Mouse (Mus musculus): ENCODE data around the gene Zfp488. TPM values are rescaled to one million over a fixed set of nuclear protein-coding genes. Genes with fewer than 3 reads are reported as not detected.

The Zfp488 gene
- total and polyA plus RNA-seq, 2 experiments from 2014 or later: 0.98 to 4.9 TPM

DNA sequence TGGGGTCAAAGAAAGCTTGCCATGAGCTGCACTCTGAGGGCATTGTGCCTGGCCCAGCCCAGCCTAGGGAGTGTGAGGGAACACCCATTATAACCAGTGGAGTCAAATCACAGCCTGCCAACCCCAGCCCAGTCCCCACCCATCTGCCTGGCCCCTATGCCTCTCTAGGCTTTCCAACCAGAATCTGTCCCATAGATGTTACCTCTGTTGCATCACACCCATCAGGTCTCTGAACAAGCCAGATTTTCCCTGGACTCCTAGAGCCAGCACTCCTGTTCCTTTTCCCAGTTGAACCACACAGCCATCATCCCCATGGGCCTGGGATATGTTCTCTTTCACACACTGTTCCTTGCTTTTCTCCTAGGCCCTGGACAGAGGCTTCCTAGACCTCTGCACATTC is 22.9 kb upstream of the Zfp488 start:
- no peak overlapping the region for H3K27ac ChIP-seq (ENCODE audit: low read depth, low read length)
- H3K4me3 ChIP-seq (ENCODE audit: low read depth, low read length): no peak overlapping the region
- TF ChIP-seq CTCF (IDR thresholded peaks at IDR 0.05): no peak
- DNase-seq (ENCODE audit: low spot score): no peak
- no peaks in the 10 kb centered on the region for H3K36me3 ChIP-seq (ENCODE audit: insufficient read depth, low read length)
- no peak overlapping the region for H3K4me2 ChIP-seq (ENCODE audit: low read depth, low read length, poor library complexity, severe bottlenecking)
- H3K9me3 ChIP-seq (ENCODE audit: low read length): no peaks in the 10 kb centered on the region
- no peak overlapping the region for H3K9ac ChIP-seq (replicated peaks; ENCODE audit: low read length, poor library complexity, severe bottlenecking)
- ATAC-seq (ENCODE audit: low FRiP score): no peak
- no peaks in the 10 kb centered on the region for H3K27me3 ChIP-seq (ENCODE audit: insufficient read depth, low read length)
- no peaks in the 10 kb centered on the region for H3K4me1 ChIP-seq (ENCODE audit: insufficient read depth, low read length)

DNA sequence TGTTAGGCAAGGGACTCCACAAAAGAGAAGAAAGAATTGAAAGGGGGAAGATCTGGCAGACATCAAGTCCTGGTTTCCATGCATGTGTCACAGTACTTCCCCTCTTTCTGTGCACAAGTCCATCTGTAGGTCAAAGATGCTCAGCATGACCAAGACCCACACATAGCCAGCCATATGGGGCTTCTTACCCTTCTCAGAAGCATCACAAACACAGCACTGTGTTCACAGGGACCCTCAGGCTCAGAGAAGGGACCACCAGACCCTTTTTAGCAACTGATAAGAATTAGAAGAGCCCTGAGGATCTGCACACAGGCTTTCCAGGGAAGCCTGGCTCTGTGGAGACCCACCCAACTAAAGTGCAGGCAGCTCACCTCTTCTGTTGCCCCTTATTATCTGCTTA is 21.5 kb upstream of the Zfp488 start:
- H3K4me1 ChIP-seq (ENCODE audit: insufficient read depth, low read length): no peaks in the 10 kb centered on the region
- ATAC-seq (ENCODE audit: low FRiP score): no peak
- H3K9ac ChIP-seq (replicated peaks; ENCODE audit: low read length, poor library complexity, severe bottlenecking): no peak overlapping the region
- no peak for TF ChIP-seq CTCF (IDR thresholded peaks at IDR 0.05)
- no peak overlapping the region for H3K4me3 ChIP-seq (ENCODE audit: low read depth, low read length)
- no peaks in the 10 kb centered on the region for H3K9me3 ChIP-seq (ENCODE audit: low read length)
- no peaks in the 10 kb centered on the region for H3K27me3 ChIP-seq (ENCODE audit: insufficient read depth, low read length)
- H3K36me3 ChIP-seq (ENCODE audit: insufficient read depth, low read length): no peaks in the 10 kb centered on the region
- H3K4me2 ChIP-seq (ENCODE audit: low read depth, low read length, poor library complexity, severe bottlenecking): no peak overlapping the region
- no peak overlapping the region for H3K27ac ChIP-seq (ENCODE audit: low read depth, low read length)
- DNase-seq (ENCODE audit: low spot score): no peak

DNA sequence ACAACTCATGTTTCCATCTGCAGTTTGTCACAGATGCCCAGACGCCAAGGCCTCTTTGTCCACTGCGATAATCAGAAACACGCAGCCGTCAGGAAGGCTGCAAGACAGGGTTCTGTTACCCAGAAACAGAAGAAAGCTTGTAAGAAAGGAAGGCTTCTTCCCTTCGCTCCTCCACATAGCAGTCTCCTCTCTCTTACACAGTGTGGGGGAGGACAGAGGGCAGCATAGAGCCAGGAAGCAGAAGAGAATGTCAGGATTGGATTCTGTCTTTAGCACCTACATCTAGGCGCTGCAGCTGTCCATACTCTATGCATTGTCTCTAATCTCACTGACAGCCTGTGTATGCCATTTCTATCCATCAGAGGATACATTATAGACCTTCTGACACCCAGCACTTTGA is 18.9 kb upstream of the Zfp488 start:
- Histone ChIP-seq H3K9me3 (ENCODE audit: low read length) (no peaks in the 10 kb centered on the region), H3K4me2 (ENCODE audit: low read depth, low read length, poor library complexity, severe bottlenecking) (no peak overlapping the region), H3K9ac (replicated peaks; ENCODE audit: low read length, poor library complexity, severe bottlenecking) (no peak overlapping the region), H3K27me3 (ENCODE audit: insufficient read depth, low read length) (no peaks in the 10 kb centered on the region), H3K27ac (ENCODE audit: low read depth, low read length) (no peak overlapping the region), H3K36me3 (ENCODE audit: insufficient read depth, low read length) (no peaks in the 10 kb centered on the region), H3K4me3 (ENCODE audit: low read depth, low read length) (no peak overlapping the region), H3K4me1 (ENCODE audit: insufficient read depth, low read length) (no peaks in the 10 kb centered on the region)
- WGBS: 76% methylated on average over 6 of the region's 6 CpGs
- TF ChIP-seq CTCF (IDR thresholded peaks at IDR 0.05): peak; percentile 27; the same call in 1 of the 2 replicates
- no peak for ATAC-seq (ENCODE audit: low FRiP score)
- DNase-seq (ENCODE audit: low spot score): no peak

DNA sequence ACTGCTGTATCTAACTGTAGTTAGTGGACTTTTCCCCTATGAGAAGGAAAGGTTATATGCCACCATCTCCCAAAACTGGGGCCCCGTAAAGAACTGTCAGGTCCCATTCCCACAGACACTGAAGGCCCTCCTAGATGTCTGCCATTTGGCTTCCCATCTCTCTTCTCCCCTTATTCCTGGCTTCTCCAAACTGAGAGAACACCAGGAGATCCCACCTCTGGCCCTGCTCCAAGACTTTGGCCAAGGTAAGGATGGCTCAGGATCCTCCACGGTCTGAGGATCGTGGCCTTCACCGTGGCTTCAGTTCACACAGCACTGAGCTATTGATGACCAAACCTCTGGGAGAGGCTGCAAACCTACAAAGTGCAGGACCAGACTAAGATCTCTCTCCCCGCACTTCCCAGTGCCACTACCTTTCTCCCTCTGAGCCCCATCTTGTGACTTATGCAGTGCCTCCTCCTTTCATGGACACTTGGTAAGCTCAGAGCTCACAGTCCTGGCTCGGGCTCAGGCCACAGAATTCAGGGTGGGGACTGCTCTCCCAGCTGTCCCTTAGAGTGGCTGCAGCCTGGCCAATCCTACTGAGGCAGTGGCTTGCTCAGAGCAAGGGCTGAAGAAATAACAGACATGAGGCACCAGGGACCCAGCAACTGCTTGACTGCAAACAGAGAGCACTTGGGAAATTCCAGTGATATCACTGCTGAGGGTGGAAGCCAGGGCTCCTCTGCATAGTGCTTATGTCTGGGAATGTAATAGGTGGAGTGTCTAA is 15.1 kb upstream of the Zfp488 start:
- ATAC-seq (ENCODE audit: low FRiP score): no peak
- WGBS: 89% methylated on average over 6 of the region's 6 CpGs

DNA sequence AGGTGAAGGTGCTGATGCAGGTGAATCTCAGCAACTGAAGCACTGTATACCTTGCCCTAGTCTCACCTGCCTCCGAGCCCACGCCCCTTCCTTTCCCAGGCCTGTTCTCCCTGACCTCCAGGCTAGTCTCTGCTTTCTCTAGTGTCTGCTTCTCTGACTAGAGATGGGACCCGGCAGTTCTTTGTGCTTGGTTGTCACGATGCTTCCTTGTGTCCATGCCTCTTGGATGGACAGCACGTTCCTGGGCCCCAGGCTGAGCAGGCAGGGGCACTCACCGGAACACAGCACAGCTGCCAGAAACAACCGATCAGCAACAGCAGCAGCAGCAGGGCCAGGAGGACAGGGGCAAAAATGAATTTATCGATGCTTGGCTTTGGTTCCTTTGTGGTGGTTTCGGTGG is 14.5 kb upstream of the Zfp488 start:
- ATAC-seq (ENCODE audit: low FRiP score) (no peak), DNase-seq (ENCODE audit: low spot score) (no peak)
- Histone ChIP-seq H3K27ac (ENCODE audit: low read depth, low read length) (no peak overlapping the region), H3K4me3 (ENCODE audit: low read depth, low read length) (no peak overlapping the region), H3K4me1 (ENCODE audit: insufficient read depth, low read length) (no peaks in the 10 kb centered on the region), H3K9me3 (ENCODE audit: low read length) (no peaks in the 10 kb centered on the region), H3K9ac (replicated peaks; ENCODE audit: low read length, poor library complexity, severe bottlenecking) (no peak overlapping the region), H3K36me3 (ENCODE audit: insufficient read depth, low read length) (no peaks in the 10 kb centered on the region), H3K4me2 (ENCODE audit: low read depth, low read length, poor library complexity, severe bottlenecking) (no peak overlapping the region), H3K27me3 (ENCODE audit: insufficient read depth, low read length) (no peaks in the 10 kb centered on the region)
- no peak for TF ChIP-seq CTCF (IDR thresholded peaks at IDR 0.05)
- WGBS: 93% methylated on average over 9 of the region's 9 CpGs

More for the DNA sequence above, 15.1 kb upstream of the Zfp488 start:
- no peak overlapping the region for H3K27ac ChIP-seq (ENCODE audit: low read depth, low read length)
- H3K4me1 ChIP-seq (ENCODE audit: insufficient read depth, low read length): no peaks in the 10 kb centered on the region
- H3K4me3 ChIP-seq (ENCODE audit: low read depth, low read length): no peak overlapping the region
- no peak overlapping the region for H3K4me2 ChIP-seq (ENCODE audit: low read depth, low read length, poor library complexity, severe bottlenecking)
- no peak overlapping the region for H3K9ac ChIP-seq (replicated peaks; ENCODE audit: low read length, poor library complexity, severe bottlenecking)
- no peaks in the 10 kb centered on the region for H3K9me3 ChIP-seq (ENCODE audit: low read length)
- H3K36me3 ChIP-seq (ENCODE audit: insufficient read depth, low read length): no peaks in the 10 kb centered on the region
- no peaks in the 10 kb centered on the region for H3K27me3 ChIP-seq (ENCODE audit: insufficient read depth, low read length)
- TF ChIP-seq CTCF (IDR thresholded peaks at IDR 0.05): no peak
- DNase-seq (ENCODE audit: low spot score): no peak

DNA sequence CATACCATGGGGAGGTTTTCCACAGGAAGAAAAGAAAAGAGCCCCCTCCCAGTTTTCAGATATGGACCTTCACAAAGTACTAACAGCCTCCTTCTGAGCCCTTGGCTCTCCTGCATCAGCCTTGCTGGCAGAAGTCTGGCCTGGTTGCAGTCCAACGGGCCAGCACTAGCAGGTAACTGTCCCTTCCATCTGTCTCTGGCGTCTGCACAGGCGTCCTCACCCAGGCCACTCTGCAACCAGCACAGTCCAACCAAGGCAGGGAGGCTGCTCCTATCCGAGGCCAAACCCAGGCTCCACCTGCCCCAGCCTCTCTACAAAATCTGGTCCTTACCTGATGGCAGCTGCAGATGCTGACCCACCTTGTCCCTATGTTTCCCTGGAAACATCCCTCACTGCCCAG is 13.4 kb upstream of the Zfp488 start:
- DNase-seq (ENCODE audit: low spot score) (no peak), ATAC-seq (ENCODE audit: low FRiP score) (no peak)
- Histone ChIP-seq H3K9ac (replicated peaks; ENCODE audit: low read length, poor library complexity, severe bottlenecking) (no peak overlapping the region), H3K36me3 (ENCODE audit: insufficient read depth, low read length) (no peaks in the 10 kb centered on the region), H3K4me1 (ENCODE audit: insufficient read depth, low read length) (no peaks in the 10 kb centered on the region), H3K4me2 (ENCODE audit: low read depth, low read length, poor library complexity, severe bottlenecking) (no peak overlapping the region), H3K9me3 (ENCODE audit: low read length) (no peaks in the 10 kb centered on the region), H3K4me3 (ENCODE audit: low read depth, low read length) (no peak overlapping the region), H3K27me3 (ENCODE audit: insufficient read depth, low read length) (no peaks in the 10 kb centered on the region), H3K27ac (ENCODE audit: low read depth, low read length) (no peak overlapping the region)
- no peak for TF ChIP-seq CTCF (IDR thresholded peaks at IDR 0.05)
- 78% methylated on average over 4 of the region's 4 CpGs for WGBS

All from midbrain, postnatal 0 days (tissue).